Mouse (Mus musculus) heart, embryonic 15.5 days (tissue): ENCODE data around the gene Gm10322. TPM values are rescaled to one million over a fixed set of nuclear protein-coding genes. Genes with fewer than 3 reads are reported as not detected.

ENCODE experiments used
- ATAC-seq: fragments of 200-750 bp; cut with Nextera tagmentation; replicated peaks from 2 replicates; pipeline ENCODE4 v1.8.0; 2017; ENCODE audit warnings: low read depth, moderate TSS enrichment; ENCODE audit not compliant: insufficient number of reproducible peaks, insufficient read depth, low FRiP score
- H3K27ac ChIP-seq: fragments of 300-500 bp; sonication (generic); 2 replicates; pipeline ENCODE4 v1.5.1; 2015; ENCODE audit warnings: mild to moderate bottlenecking, inconsistent platforms
- H3K27me3 ChIP-seq: fragments of 300-500 bp; sonication (generic); 2 replicates; pipeline ENCODE4 v1.6.1; 2015; ENCODE audit warnings: inconsistent platforms
- H3K36me3 ChIP-seq: fragments of 300-500 bp; sonication (generic); 2 replicates; pipeline ENCODE4 v1.6.1; 2015; ENCODE audit warnings: mild to moderate bottlenecking, inconsistent platforms
- H3K4me1 ChIP-seq: fragments of 300-500 bp; sonication (generic); replicated peaks from 2 replicates; pipeline ENCODE4 v1.6.1; 2015; ENCODE audit warnings: inconsistent platforms
- H3K4me2 ChIP-seq: fragments of 300-500 bp; sonication (generic); 2 replicates; pipeline ENCODE4 v1.6.1; 2015; ENCODE audit warnings: inconsistent platforms, mild to moderate bottlenecking, moderate library complexity
- H3K4me3 ChIP-seq: fragments of 300-500 bp; sonication (generic); 2 replicates; pipeline ENCODE4 v1.5.1; 2015; ENCODE audit warnings: mild to moderate bottlenecking, inconsistent platforms
- H3K9ac ChIP-seq: fragments of 300-500 bp; sonication (generic); 2 replicates; pipeline ENCODE4 v1.6.1; 2015; ENCODE audit warnings: mild to moderate bottlenecking, inconsistent platforms
- H3K9me3 ChIP-seq: fragments of 300-500 bp; sonication (generic); replicated peaks from 2 replicates; pipeline ENCODE4 v1.6.1; 2016; ENCODE audit warnings: inconsistent platforms
- WGBS: fragments of 180-500 bp; shearing (Covaris S2); methylation state at CpG from one replicate; pipeline ENCODE4 v1.1.7; 2015; ENCODE audit warnings: mixed read lengths; 5-methylcytosine and 5-hydroxymethylcytosine counted together
- polyA plus RNA-seq: library from polyadenylated mRNA; unstranded; fragments of >200 nt; fragmentation: Nextera tagmentation; extraction: Ambion mirVana; gene quantifications from 2 replicates; pipeline ENCODE4 v1.2.1, GENCODE M21; 2015

Gene Gm10322
- polyA plus RNA-seq, 1 experiment from 2014 or later = not detected

DNA sequence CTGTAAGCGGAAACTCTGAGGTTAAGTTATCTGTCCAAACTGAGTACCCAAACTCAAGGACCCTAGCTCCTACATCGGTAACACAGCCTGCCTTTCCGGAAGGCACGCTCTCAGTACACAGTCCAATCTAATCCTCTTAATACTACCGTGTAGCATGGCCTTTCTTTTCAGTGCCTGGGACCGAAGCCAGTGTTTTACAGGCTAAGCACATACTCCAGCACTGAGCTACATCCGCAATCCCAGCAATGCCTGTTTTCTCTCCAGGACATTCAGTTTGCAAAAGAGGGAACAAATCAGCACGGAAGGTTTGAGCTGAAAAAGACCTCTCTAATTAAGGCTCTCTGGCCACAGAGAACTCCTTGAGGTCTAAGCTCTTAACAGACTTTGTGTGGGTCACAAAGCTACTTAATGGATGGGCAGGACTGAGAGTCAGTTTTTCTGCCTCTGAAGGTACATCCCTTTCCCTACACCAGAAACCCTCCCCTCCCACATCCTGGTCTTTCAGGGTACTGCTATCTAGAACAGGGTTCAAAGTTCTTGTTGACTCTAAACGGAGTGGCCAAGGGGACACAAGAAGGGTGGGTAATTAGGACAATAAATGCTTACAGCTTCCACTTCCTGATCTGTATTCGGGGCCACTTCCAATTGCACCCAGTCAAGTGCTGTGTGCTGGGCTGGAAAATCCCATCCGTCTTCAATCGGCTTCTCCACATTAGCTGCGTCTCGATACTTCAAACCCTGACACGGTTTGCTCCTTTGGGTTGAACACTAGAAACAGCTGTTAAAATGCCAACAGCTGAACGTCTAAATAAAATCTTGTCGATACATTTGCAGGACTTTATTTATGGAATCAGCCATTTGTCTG lies 13.0 kb downstream of the Gm10322 start:
- H3K9me3 ChIP-seq = no peaks in the 10 kb centered on the region
- no peak for ATAC-seq
- no peaks in the 10 kb centered on the region for H3K36me3 ChIP-seq
- H3K27me3 ChIP-seq = no peaks in the 10 kb centered on the region
- H3K4me2 ChIP-seq = no peak overlapping the region
- H3K4me3 ChIP-seq = no peak overlapping the region
- WGBS = 72% methylated on average over 17 of the region's 17 CpGs
- no peak overlapping the region for H3K9ac ChIP-seq
- H3K27ac ChIP-seq = no peak overlapping the region
- no peaks in the 10 kb centered on the region for H3K4me1 ChIP-seq

DNA sequence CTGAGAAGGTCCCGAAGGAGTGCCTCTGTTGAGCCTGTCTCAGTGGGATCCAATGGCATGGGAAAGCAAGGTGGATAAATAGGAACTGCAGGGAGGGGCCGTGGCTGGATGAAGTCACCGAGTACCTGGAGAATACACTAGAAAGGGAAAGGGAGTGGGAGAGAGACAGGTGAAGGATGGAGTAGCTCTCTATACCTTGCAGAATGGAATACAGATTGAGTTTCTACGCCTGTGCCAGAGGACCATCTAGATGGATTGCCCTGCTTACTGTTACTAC lies 13.6 kb downstream of the Gm10322 start:
- no peak overlapping the region for H3K4me2 ChIP-seq
- WGBS = 80% methylated on average over 4 of the region's 4 CpGs
- H3K27me3 ChIP-seq = no peaks in the 10 kb centered on the region
- no peak for ATAC-seq
- no peaks in the 10 kb centered on the region for H3K4me1 ChIP-seq
- no peak overlapping the region for H3K9ac ChIP-seq
- no peak overlapping the region for H3K27ac ChIP-seq
- H3K4me3 ChIP-seq = no peak overlapping the region
- H3K9me3 ChIP-seq = no peaks in the 10 kb centered on the region
- no peaks in the 10 kb centered on the region for H3K36me3 ChIP-seq

- Histone ChIP-seq H3K27me3 (no peaks in the 10 kb centered on the region), H3K4me3 (no peak overlapping the region), H3K9ac (no peak overlapping the region), H3K27ac (no peak overlapping the region), H3K9me3 (no peaks in the 10 kb centered on the region), H3K36me3 (no peaks in the 10 kb centered on the region), H3K4me2 (no peak overlapping the region), H3K4me1 (no peaks in the 10 kb centered on the region; the same call in 1 of the 2 replicates)
- 81% methylated on average over 2 of the region's 2 CpGs for WGBS
- no peak for ATAC-seq
Observed at GRCm38 (mm10) chr10:59636048-59636447, 20.2 kb downstream of the Gm10322 start.

DNA sequence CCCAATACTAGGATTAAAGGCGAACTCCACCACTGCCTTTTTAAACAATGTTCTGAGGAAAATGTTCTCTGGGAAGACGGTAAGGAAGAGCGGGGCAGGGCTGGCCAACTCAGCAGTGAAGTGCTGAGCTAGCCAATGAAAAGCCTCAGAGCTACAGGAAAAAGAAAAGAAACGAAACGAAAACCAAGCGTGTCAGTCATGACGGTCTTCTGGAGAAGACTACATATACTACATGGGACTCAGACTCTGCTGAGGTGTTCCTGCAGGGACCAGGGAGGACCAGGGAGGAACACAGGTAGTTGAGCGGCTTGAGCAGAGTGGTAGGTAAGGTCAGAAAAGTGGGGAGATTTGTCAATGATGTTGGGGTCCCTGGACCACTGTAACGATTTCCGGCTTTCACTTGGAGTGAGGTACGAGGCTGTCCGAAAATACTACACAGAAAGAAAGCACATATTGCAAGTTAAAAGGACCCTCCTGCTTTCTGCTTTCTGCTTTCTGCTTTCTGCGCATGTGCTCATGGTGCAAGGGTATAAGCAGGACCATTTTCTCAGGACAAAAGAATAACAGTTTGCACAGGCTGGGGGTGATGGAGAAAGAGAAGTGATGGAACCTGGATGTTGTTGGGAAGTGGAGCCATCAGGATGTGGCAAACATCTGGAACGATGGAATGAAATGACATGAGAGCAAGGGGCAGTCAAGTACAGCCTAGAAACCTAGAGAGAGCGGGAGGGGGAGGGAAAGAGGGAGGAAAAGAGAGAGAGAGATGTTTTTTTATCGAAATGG lies 21.1 kb downstream of the Gm10322 start:
- H3K4me1 ChIP-seq = no peaks in the 10 kb centered on the region; the same call in 1 of the 2 replicates
- H3K4me3 ChIP-seq = no peak overlapping the region
- H3K4me2 ChIP-seq = peak overlapping the region; percentile 7; the same call in 1 of the 2 replicates
- H3K27me3 ChIP-seq = no peaks in the 10 kb centered on the region
- ATAC-seq = no peak
- peak overlapping the region; percentile 15; the same call in 1 of the 2 replicates for H3K27ac ChIP-seq
- H3K9me3 ChIP-seq = no peaks in the 10 kb centered on the region
- 70% methylated on average over 16 of the region's 16 CpGs for WGBS
- no peak overlapping the region for H3K9ac ChIP-seq
- H3K36me3 ChIP-seq = no peaks in the 10 kb centered on the region

GRCm38 (mm10) chr10:59637596-59638124 lies 21.8 kb downstream of the Gm10322 start:
- Histone ChIP-seq H3K27ac (0 out of 2 replicates have a peak overlapping the region, but pooled peaks have one; percentile 28), H3K27me3 (no peaks in the 10 kb centered on the region), H3K4me2 (no peak overlapping the region), H3K9ac (no peak overlapping the region), H3K4me3 (no peak overlapping the region), H3K4me1 (no peaks in the 10 kb centered on the region; the same call in 1 of the 2 replicates), H3K36me3 (no peaks in the 10 kb centered on the region), H3K9me3 (no peaks in the 10 kb centered on the region)
- ATAC-seq = no peak
- 66% methylated on average over 7 of the region's 7 CpGs for WGBS

DNA sequence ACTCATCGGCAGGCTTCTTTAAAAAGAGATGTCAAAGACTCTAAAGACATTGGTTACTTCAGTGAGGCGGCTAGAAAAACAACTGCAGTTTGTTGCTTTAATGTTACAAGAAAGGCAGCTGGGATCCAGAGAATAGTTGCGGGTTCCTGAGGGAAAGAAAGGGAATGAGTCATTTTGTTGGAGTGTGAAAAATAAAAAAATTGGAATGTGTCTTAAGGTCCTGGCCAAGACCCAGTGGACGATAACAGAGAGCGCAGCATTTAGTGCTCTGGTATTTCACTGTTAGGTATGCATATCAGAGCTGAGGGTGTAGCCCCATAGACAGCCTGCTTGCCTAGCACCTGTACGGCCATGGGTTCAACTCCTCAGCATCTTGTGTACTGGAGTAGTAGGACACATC lies 22.7 kb downstream of the Gm10322 start:
- H3K27ac ChIP-seq = 0 out of 2 replicates have a peak overlapping the region, but pooled peaks have one; percentile 28
- 64% methylated on average over 6 of the region's 6 CpGs for WGBS

GRCm38 (mm10) chr10:59642659-59643377 lies 27.0 kb downstream of the Gm10322 start:
- Histone ChIP-seq H3K36me3 (no peaks in the 10 kb centered on the region), H3K4me1 (no peaks in the 10 kb centered on the region; the same call in 1 of the 2 replicates)

More for the DNA sequence above, 22.7 kb downstream of the Gm10322 start:
- H3K4me3 ChIP-seq = no peak overlapping the region
- H3K9me3 ChIP-seq = no peaks in the 10 kb centered on the region
- H3K4me1 ChIP-seq = no peaks in the 10 kb centered on the region; the same call in 1 of the 2 replicates
- no peaks in the 10 kb centered on the region for H3K27me3 ChIP-seq
- H3K36me3 ChIP-seq = no peaks in the 10 kb centered on the region
- H3K9ac ChIP-seq = no peak overlapping the region
- no peak for ATAC-seq
- H3K4me2 ChIP-seq = no peak overlapping the region

GRCm38 (mm10) chr10:59643645-59644044 lies 27.8 kb downstream of the Gm10322 start:
- Histone ChIP-seq H3K9ac (no peak overlapping the region), H3K27me3 (no peaks in the 10 kb centered on the region), H3K4me1 (no peaks in the 10 kb centered on the region), H3K4me3 (no peak overlapping the region), H3K4me2 (no peak overlapping the region), H3K27ac (no peak overlapping the region), H3K9me3 (no peaks in the 10 kb centered on the region), H3K36me3 (no peaks in the 10 kb centered on the region)
- 69% methylated on average over 9 of the region's 9 CpGs for WGBS
- ATAC-seq = no peak

More at GRCm38 (mm10) chr10:59642659-59643377, 27.0 kb downstream of the Gm10322 start:
- Histone ChIP-seq H3K27ac (no peak overlapping the region), H3K27me3 (no peaks in the 10 kb centered on the region), H3K9ac (no peak overlapping the region), H3K9me3 (no peaks in the 10 kb centered on the region), H3K4me2 (no peak overlapping the region), H3K4me3 (no peak overlapping the region)
- 58% methylated on average over 8 of the region's 8 CpGs for WGBS
- no peak for ATAC-seq

GRCm38 (mm10) chr10:59644710-59645109 lies 28.8 kb downstream of the Gm10322 start:
- Histone ChIP-seq H3K4me3 (no peak overlapping the region), H3K4me2 (no peak overlapping the region), H3K4me1 (no peaks in the 10 kb centered on the region), H3K27me3 (no peaks in the 10 kb centered on the region), H3K9me3 (no peaks in the 10 kb centered on the region), H3K27ac (no peak overlapping the region), H3K36me3 (no peaks in the 10 kb centered on the region), H3K9ac (no peak overlapping the region)
- no peak for ATAC-seq
- WGBS = 70% methylated on average over 2 of the region's 2 CpGs

GRCm38 (mm10) chr10:59645153-59645552 lies 29.3 kb downstream of the Gm10322 start:
- ATAC-seq = no peak
- Histone ChIP-seq H3K27ac (no peak overlapping the region), H3K27me3 (no peaks in the 10 kb centered on the region), H3K4me3 (no peak overlapping the region), H3K9me3 (no peaks in the 10 kb centered on the region), H3K9ac (no peak overlapping the region), H3K4me1 (no peaks in the 10 kb centered on the region), H3K4me2 (no peak overlapping the region), H3K36me3 (no peaks in the 10 kb centered on the region)
- WGBS = 42% methylated on average over 4 of the region's 4 CpGs
